Mouse (Mus musculus) left cerebral cortex, adult 8-10 months (tissue): Measurements from ENCODE around the gene 1700017N19Rik. TPM values are rescaled to one million over a fixed set of nuclear protein-coding genes. Genes with fewer than 3 reads are reported as not detected.

Source experiments
- DNase-seq, 2 experiments: peaks; one replicate each; pipeline ENCODE4 v3.0.0; 2022; ENCODE audit warnings: low spot score in 2 of 2
- total RNA-seq, 4 experiments: library from RNA; stranded (reverse); gene quantifications; 2 replicates each; pipeline ENCODE4 v1.2.4; 2022

Gene 1700017N19Rik
- total RNA-seq, 4 experiments from 2014 or later = not detected

DNA sequence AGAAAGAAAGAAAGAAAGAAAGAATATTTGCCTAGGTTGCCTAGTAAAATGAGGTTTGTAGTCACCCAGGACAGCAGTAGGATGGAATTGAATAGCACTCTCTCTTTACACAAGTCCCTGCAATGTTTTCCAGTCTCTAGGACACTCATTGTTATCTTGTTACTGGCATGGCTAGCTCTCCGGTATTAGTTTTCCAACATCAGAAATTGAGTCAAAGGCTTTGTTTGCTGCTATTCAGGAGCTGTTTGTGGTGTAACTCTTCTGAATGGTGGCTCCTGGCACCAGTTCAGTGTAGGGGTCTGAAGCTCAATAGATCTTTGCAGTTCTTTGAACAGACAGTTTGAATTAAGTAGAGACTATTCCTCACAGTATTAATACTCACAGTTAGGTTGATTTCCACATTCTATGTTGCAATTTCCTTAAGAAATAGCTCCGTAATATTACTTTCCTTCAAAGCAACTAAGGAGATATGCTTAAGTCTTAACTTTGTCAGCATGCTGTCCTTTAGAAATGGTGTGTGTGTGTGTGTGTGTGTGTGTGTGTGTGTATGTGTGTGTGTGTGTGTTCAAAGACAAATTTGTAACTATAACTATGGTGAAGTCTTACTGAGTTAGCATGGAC, 71.8 kb downstream of the 1700017N19Rik start:
- no peak for DNase-seq

Other genes with a start within 250 kb of the 1700017N19Rik start
- gene Gm4302, start 249.6 kb upstream of the 1700017N19Rik start, total RNA-seq = not detected
- not detected for gene Gm4303, start 244.5 kb upstream of the 1700017N19Rik start, total RNA-seq
- not detected for gene Gm4305, start 239.4 kb upstream of the 1700017N19Rik start, total RNA-seq
- not detected for gene Gm4307, start 229.1 kb upstream of the 1700017N19Rik start, total RNA-seq
- not detected for gene Gm4312, start 207.9 kb upstream of the 1700017N19Rik start, total RNA-seq
- gene Tmtc3, start 103.1 kb upstream of the 1700017N19Rik start, total RNA-seq = 10 to 100 TPM in 3 of 4 experiments, 1 to 10 TPM in 1; 9.8 to 14.0 (median 12.6) TPM
- 10 to 100 TPM; 16.1 to 18.5 (median 16.4) TPM for gene Cep290, start 102.9 kb upstream of the 1700017N19Rik start, total RNA-seq
- gene 4930430F08Rik, start 61 bp upstream of the 1700017N19Rik start, total RNA-seq = 10 to 100 TPM; 21.4 to 27.8 (median 23.9) TPM